In the genomic region with DNA sequence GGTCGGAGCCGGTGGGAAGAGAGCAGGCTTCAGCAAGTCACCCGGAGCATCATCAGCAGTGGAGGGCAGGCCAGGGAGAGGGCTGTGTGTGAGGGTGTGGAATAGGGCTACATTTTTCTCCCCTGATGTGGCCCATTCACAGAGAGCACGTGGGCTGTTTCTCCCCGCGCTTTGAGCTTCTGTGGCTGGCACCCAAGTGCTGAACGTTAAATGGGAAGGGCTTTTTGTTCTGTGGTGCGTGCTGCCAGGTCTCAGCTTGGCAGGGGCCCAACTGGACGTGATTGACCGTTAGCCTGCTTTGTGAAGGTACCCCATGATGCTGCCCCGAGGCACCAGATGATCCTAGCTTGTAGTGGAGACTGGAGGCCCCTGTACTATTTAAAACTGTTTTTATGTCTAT, we compare ENCODE assay signal across 9 mouse cellular contexts. TPM values are rescaled to one million over a fixed set of nuclear protein-coding genes. Genes with fewer than 3 reads are reported as not detected.
DNase-seq lines count a peak whose midpoint lies in the region; ATAC-seq and TF ChIP-seq lines count a peak whose summit lies in the region.
"Had no signal": no experiment of that assay in that cellular context is flagged by ENCODE, and none has a peak within 500 bp of the region (broad histone marks: within the 10 kb centered on the region; RNA-seq: fewer than 3 reads in every experiment).

No protein-coding gene starts in this region.

- no peaks in the 10 kb centered on the region for H3K27me3 ChIP-seq in heart, adult 2 months (ENCODE audit: control insufficient read depth, insufficient read depth, low read length)
- no peaks in the 10 kb centered on the region for H3K27me3 ChIP-seq in neural tube, embryonic 12.5 days (replicated peaks)
- no peaks in the 10 kb centered on the region for H3K27me3 ChIP-seq in midbrain, postnatal 0 days (ENCODE audit: insufficient read depth, low read length)

- TF ChIP-seq CTCF in heart, adult 2 months (IDR thresholded peaks at IDR 0.05): no peak
- no peak for TF ChIP-seq CTCF in brain, embryonic 14.5 days (IDR thresholded peaks at IDR 0.05; ENCODE audit: borderline replicate concordance, extremely low read depth, insufficient read depth, insufficient read length)
- no peak for TF ChIP-seq CTCF in midbrain, postnatal 0 days (IDR thresholded peaks at IDR 0.05)

- H3K79me2 ChIP-seq in heart, adult 2 months (replicated peaks; ENCODE audit: control insufficient read depth, insufficient read depth, low read length): no peaks in the 10 kb centered on the region

- H3K9me3 ChIP-seq in neural tube, embryonic 12.5 days: no peaks in the 10 kb centered on the region
- no peaks in the 10 kb centered on the region for H3K9me3 ChIP-seq in midbrain, postnatal 0 days (ENCODE audit: low read length)

- no peak overlapping the region for H3K27ac ChIP-seq in heart, adult 2 months
- H3K27ac ChIP-seq in neural tube, embryonic 12.5 days: no peak overlapping the region
- H3K27ac ChIP-seq in midbrain, postnatal 0 days (ENCODE audit: low read depth, low read length): no peak overlapping the region

- DNase-seq in heart, adult 11 months: peak; percentile 93
- no peak for DNase-seq in heart, adult 2 months
- no peak for DNase-seq in neural tube, embryonic 10.5 days (ENCODE audit: extremely low spot score, low spot score)
- DNase-seq in brain, embryonic 14.5 days (ENCODE audit: low read depth): peak; percentile 96
- DNase-seq in midbrain, postnatal 0 days (ENCODE audit: low spot score): peak; percentile 70
- no peak for DNase-seq in thymus, postnatal 10 days (ENCODE audit: low spot score in 2 of 2)
- DNase-seq in frontal cortex, postnatal 14 days (ENCODE audit: low spot score in 2 of 2): no peak
- DNase-seq: heart, postnatal 36 days had no signal

- ATAC-seq in neural tube, embryonic 12.5 days (ENCODE audit: low FRiP score, low read depth): peak; percentile 50
- ATAC-seq in midbrain, postnatal 0 days (ENCODE audit: low FRiP score): 0 out of 2 replicates have a peak, but pooled peaks have one; percentile 15

- no peak overlapping the region for H3K4me2 ChIP-seq in neural tube, embryonic 12.5 days (replicated peaks)
- H3K4me2 ChIP-seq in midbrain, postnatal 0 days (ENCODE audit: low read depth, low read length, poor library complexity, severe bottlenecking): no peak overlapping the region

- TF ChIP-seq POLR2A in heart, adult 2 months (IDR thresholded peaks at IDR 0.05; ENCODE audit: insufficient read depth, low read depth, low read length): no peak
- no peak for TF ChIP-seq POLR2A in brain, embryonic 14.5 days (IDR thresholded peaks at IDR 0.05; ENCODE audit: borderline replicate concordance, extremely low read depth, insufficient read depth, insufficient read length, poor library complexity, severe bottlenecking)

- peaks cover 33% of the 10 kb centered on the region for H3K36me3 ChIP-seq in heart, adult 2 months (ENCODE audit: control insufficient read depth, insufficient read depth, low read length)
- H3K36me3 ChIP-seq in neural tube, embryonic 12.5 days: peaks cover 49% of the 10 kb centered on the region
- H3K36me3 ChIP-seq in midbrain, postnatal 0 days (ENCODE audit: insufficient read depth, low read length): peaks cover 59% of the 10 kb centered on the region

- H3K9ac ChIP-seq in heart, adult 2 months (ENCODE audit: low read depth, low read length): no peak overlapping the region
- no peak overlapping the region for H3K9ac ChIP-seq in neural tube, embryonic 12.5 days
- no peak overlapping the region for H3K9ac ChIP-seq in midbrain, postnatal 0 days (replicated peaks; ENCODE audit: low read length, poor library complexity, severe bottlenecking)

- WGBS in heart, adult 2 months: 61% methylated on average over 11 of the region's 11 CpGs
- 70% methylated on average over 11 of the region's 11 CpGs for WGBS in neural tube, embryonic 12.5 days
- WGBS in midbrain, postnatal 0 days: 48% methylated on average over 11 of the region's 11 CpGs

- intact Hi-C loops in heart, adult 2 months (cut with DNase I): no loop called here

- peaks cover 38% of the 10 kb centered on the region for H3K4me1 ChIP-seq in heart, adult 2 months (ENCODE audit: control insufficient read depth, insufficient read depth, low read length)
- H3K4me1 ChIP-seq in neural tube, embryonic 12.5 days: peaks cover 34% of the 10 kb centered on the region
- 0 out of 2 replicates have a peak, but pooled peaks cover 2% of the 10 kb centered on the region for H3K4me1 ChIP-seq in midbrain, postnatal 0 days (ENCODE audit: insufficient read depth, low read length)

- TF ChIP-seq EP300 in heart, adult 2 months (IDR thresholded peaks at IDR 0.05; ENCODE audit: insufficient read depth, low read depth, low read length): no peak

- no peak overlapping the region for H3K4me3 ChIP-seq in heart, adult 2 months
- no peak overlapping the region for H3K4me3 ChIP-seq in neural tube, embryonic 12.5 days
- no peak overlapping the region for H3K4me3 ChIP-seq in midbrain, postnatal 0 days (ENCODE audit: low read depth, low read length)

RNA-seq across cellular contexts. Expression of a gene that starts 48.3 kb away (rescaled TPM):
- 10 to 100 TPM; 56.4 to 96.9 TPM for total RNA-seq in heart, adult 2 months (2021)
- polyA plus RNA-seq in heart, adult 2 months (2012; rRNA removed): 86.2 and 118 TPM in 2 replicates
- 60.8 and 72.4 TPM in 2 replicates for polyA plus RNA-seq in neural tube, embryonic 12.5 days (2016; fragmentation: Nextera tagmentation; extraction: Ambion mirVana)
- polyA plus RNA-seq in brain, embryonic 14.5 days (2012; rRNA removed): 67.2 and 96.3 TPM in 2 replicates
- total RNA-seq in midbrain, postnatal 0 days (2014; rRNA removed): 105 and 147 TPM in 2 replicates
- polyA plus RNA-seq in midbrain, postnatal 0 days (2015; fragmentation: Nextera tagmentation; extraction: Ambion mirVana): 123 and 146 TPM in 2 replicates

Comparison
In these comparisons a context has a peak if more than half of its experiments do, and no peak if none do; other contexts are left out.
1. DNase-seq: peak in heart, adult 11 months (single experiment), brain, embryonic 14.5 days (single experiment) and midbrain, postnatal 0 days (single experiment); none in heart, adult 2 months (0 of 2), neural tube, embryonic 10.5 days (single experiment), thymus, postnatal 10 days (0 of 2) and frontal cortex, postnatal 14 days (0 of 2).